Mouse (Mus musculus): ENCODE results near the gene Sipa1l3. TPM values are rescaled to one million over a fixed set of nuclear protein-coding genes. Genes with fewer than 3 reads are reported as not detected.

Gene Sipa1l3
- total RNA-seq, 2 experiments from 2014 or later = 211 to 245 TPM

DNA sequence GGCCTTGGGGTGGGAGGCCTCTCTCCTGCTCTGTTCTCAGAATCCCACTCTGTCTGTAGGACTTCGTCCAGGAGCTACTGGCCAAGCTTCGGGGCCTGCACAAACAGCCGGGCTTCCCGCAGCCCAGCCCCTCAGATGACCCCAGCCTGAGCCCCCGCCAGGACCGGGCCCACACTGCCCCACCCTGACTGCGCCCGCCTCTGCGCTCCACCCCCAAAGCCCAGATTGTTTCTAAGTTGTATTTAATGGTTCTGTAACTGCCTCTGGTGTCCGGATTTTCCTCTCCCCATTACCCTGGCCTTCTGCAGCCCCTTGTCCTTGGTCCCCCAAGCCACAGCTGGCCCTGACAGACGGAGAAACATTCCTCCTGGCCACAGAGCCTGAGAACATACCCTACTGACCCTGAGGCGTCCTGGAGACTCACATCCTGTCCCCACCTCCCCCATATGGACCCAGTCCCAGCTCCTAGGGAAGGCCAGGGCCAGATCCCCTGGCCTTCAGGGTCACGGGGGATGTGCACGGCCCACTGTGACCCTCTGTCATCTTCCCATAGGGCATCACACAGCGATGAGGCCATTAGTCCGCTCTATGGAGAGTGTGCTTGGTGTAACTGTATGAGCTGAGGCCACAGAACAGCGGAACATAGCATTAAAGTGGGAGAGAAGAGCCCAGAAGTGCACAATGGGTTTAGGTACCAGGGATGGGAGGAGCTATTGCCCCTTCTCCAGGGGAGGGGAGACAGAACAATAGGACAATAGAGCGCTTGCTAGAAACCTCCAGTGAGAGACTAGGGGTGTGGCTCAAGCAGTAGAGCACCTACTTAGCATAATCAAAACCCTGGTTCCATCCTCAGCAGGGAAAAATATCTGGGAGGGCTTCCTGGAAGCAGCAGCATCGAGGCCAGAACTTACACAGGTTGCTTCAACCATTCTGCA, 225.0 kb downstream of the Sipa1l3 start:
- no peak for DNase-seq (ENCODE audit: extremely low spot score in 1 of 2, low spot score in 1 of 2)

GRCm38 (mm10) chr7:29292458-29293098, 225.9 kb downstream of the Sipa1l3 start:
- no peak for DNase-seq (ENCODE audit: extremely low spot score in 1 of 2, low spot score in 1 of 2)

GRCm38 (mm10) chr7:29291616-29292457, 226.6 kb downstream of the Sipa1l3 start:
- DNase-seq (ENCODE audit: extremely low spot score in 1 of 2, low spot score in 1 of 2) = no peak

- no peak for DNase-seq (ENCODE audit: extremely low spot score in 1 of 2, low spot score in 1 of 2)
Measured at GRCm38 (mm10) chr7:29290691-29291485, 227.6 kb downstream of the Sipa1l3 start.

GRCm38 (mm10) chr7:29289856-29290255, 228.6 kb downstream of the Sipa1l3 start:
- DNase-seq (ENCODE audit: extremely low spot score in 1 of 2, low spot score in 1 of 2) = no peak

DNA sequence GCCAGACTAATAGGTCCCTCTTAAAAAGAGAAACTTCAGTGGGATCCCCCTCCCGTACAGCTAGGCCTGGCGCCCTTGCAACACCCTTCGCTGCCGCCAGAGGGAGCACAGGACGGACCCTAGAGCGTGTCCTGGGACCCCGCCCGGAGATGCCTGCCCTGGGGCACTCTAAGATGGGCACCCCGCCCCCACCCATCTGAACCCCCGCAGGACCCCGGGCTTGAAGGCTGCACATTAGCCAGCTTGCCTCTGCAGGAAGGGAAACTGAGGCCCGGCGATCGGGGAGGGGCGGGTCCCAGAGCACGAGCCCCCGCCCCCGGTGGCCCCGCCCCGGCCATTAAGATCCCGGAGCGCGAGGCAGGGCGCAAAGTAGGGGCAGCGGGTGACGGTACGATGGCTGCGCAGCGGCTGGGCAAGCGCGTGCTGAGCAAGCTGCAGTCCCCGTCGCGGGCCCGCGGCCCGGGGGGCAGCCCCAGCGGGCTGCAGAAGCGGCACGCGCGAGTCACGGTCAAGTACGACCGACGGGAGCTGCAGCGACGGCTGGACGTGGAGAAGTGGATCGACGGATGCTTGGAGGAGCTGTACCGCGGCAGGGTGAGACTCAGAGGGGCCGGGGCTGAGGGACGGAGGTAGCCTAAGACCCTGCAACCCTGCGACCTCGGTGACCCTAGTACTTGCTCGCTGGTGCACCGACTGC, 229.4 kb downstream of the Sipa1l3 start, which contains the start of gene Ppp1r14a:
TSS of gene Ppp1r14a (plus strand) at position 367 of the 697 bp plus-strand sequence.
- peak in 1 of 2 experiments; percentile 75 for DNase-seq (ENCODE audit: extremely low spot score in 1 of 2, low spot score in 1 of 2)

DNA sequence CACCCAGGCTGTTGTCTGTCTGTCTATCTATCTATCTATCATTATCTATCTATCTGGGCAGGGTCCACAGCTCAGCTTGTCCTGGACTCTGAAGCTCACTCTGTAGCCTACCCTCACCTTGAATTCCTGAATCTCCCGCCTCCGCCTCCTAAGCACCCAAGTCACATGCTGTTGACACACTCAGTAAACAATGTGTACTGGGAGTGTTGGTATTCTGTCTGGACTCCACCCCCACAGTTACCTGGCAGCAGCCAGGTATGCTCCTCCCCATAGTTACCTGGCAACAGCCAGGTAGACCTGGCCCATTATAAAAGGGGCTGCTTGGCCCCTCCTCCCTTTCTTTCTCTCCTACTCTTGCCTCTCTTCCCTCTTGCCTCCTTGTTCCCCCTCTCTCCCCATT, 230.4 kb downstream of the Sipa1l3 start:
- DNase-seq (ENCODE audit: extremely low spot score in 1 of 2, low spot score in 1 of 2) = no peak

GRCm38 (mm10) chr7:29287481-29287880, 231.0 kb downstream of the Sipa1l3 start:
- no peak for DNase-seq (ENCODE audit: extremely low spot score in 1 of 2, low spot score in 1 of 2)

DNA sequence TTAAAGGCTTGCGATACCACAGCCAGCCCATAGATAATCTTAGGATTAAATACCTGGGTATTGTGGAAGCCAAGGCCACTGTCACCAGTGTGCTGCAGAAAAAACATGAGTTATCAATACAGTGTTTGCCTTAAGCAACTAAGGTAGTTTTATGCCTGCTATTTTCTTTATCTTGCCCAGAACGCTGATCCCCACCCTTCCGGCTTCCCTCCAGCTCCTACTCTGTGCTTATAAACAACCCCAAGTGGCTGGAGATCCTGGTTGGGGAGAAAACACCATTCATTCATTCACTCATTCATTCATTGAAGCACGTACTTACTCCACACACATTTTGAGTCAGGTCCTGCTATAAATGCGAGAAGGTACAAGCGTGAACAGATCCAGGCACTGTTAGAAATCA, 233.9 kb downstream of the Sipa1l3 start:
- DNase-seq (ENCODE audit: extremely low spot score in 1 of 2, low spot score in 1 of 2) = no peak

DNA sequence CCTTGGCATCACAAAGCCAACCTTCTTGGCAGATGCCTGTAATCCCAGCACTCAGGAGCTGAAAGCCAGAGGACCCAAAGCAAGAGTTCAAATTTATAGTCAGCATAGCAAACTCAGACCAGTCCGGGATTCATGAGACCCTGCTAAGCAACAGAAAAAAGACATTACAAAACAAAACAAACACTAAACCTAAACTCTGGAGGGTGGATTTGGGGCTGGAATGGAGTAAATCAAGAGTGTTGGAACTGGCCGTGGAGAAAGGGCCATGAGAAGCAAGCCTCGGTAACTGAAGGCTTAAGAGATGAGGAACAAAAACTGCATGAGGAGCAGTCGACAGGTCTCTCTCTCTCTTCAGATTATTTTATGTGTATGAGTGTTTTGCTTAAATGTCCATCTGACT, 234.6 kb downstream of the Sipa1l3 start:
- no peak for DNase-seq (ENCODE audit: extremely low spot score in 1 of 2, low spot score in 1 of 2)

DNA sequence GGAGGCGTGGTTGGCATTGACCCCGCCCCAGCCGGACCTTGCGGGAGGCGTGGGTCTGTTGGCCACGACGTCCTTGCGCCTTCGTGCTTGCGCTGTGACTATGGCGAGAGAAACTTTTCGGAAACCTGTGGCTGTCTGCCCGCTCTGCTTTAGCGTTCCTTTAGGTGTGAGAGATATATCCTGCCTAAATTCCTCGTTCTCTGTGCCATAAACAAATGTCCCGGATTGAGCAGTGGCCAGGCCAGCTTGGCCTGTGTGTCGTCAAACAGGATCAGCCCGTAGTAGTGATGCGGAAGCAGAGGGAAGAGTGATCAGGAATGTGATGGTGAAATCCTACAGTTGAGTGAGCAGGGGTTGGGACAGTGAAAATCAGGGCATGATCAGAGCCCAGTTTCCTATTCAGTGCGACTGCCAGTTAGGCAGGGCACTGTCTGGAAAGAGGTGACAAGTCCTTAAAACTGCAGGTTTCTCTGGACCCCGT, 236.3 kb downstream of the Sipa1l3 start:
- DNase-seq (ENCODE audit: extremely low spot score in 1 of 2, low spot score in 1 of 2) = no peak

GRCm38 (mm10) chr7:29281201-29282073, 237.0 kb downstream of the Sipa1l3 start, which contains the start of gene Spint2:
Gene Spint2, minus strand, starts transcription at chr7:29281912.
- no peak for DNase-seq (ENCODE audit: extremely low spot score in 1 of 2, low spot score in 1 of 2)

DNA sequence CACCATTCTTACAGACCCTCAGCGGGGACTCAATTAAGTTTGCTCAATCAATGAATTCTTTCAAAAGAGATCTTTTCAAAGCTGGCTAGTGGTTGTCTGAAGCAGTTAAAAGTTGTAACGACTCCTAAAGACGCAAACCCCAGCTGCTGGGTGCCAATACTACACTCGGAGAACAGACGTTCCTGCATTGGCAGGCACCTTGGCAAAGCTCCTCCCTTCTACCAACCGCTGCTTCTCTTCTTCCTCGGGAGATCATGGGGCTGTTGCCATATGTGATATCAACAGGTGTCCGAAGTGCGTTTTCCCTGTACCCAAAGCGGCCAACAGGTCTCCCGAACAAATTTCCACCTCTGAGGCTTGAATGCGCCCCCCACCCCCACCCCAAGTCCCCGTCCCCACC, 237.6 kb downstream of the Sipa1l3 start:
- DNase-seq (ENCODE audit: extremely low spot score in 1 of 2, low spot score in 1 of 2) = no peak

GRCm38 (mm10) chr7:29279924-29280323, 238.5 kb downstream of the Sipa1l3 start:
- no peak for DNase-seq (ENCODE audit: extremely low spot score in 1 of 2, low spot score in 1 of 2)

DNA sequence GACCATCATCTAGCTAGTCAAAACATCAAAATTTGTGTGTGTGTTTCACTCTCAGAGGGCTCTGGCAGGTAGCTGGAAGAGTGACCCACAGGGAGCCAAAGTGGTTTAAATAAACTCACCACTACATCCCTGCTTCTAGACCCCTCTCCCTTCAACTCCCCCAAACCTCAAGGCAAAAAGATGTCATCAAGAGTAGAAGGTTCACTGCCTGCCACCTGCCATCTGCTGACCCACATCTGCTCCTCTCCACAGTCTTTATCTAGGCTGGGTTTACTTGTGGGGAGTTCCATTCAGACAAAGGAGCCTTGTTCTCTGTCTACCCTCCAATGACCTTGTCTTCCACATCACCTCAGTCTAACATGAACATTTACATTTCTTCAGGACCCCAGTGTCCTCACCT, 239.2 kb downstream of the Sipa1l3 start:
- DNase-seq (ENCODE audit: extremely low spot score in 1 of 2, low spot score in 1 of 2) = no peak

DNA sequence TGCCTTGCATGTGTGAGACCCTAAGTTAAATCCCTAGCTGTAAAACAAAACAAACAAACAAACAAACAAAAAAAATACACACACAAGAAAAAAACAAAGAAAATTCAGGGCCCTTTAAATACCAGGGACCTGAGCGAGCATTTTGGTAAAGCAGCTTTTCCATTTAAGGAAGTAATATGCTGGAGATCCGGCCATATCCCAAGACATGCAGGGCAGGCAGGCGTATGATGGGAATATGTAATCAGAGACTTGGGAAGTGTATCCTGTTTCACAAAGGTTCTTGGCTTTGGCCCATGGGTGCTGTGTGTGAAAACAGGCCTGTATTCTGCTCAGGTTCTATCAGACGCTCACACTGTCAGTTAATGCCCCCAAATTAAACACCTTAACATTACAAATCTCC, 240.9 kb downstream of the Sipa1l3 start:
- DNase-seq (ENCODE audit: extremely low spot score in 1 of 2, low spot score in 1 of 2) = no peak

GRCm38 (mm10) chr7:29276715-29277114, 241.7 kb downstream of the Sipa1l3 start:
- no peak for DNase-seq (ENCODE audit: extremely low spot score in 1 of 2, low spot score in 1 of 2)

Measured in layer of hippocampus, postnatal 25 days (tissue).